Mouse (Mus musculus): ENCODE measurements at regions not wholly inside any gene's neighbourhood (a gene's known extent, or its start where the extent isn't known, plus 50 kb on each side); places are given as distances from the start of the nearest gene placed in this dataset.

DNA sequence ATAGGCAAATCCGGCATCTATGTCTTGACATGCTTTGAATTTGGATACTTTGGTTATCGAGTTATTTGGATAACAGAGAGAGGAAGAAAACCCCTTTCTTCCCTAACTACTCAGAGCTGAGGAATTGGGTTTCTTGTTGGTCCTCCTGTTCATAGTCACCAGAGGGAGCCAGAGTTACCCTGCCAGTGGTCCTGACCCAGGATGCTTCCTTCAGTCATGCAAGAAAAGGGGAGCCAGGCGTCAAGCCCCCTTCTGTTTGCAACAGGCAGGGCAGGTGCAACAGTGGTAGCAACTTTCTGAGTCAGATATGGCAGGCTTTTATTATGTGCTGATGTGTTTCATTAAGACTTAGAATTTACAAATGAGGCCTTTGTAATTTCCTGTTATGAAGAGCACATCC lies 101.4 kb upstream of the B430305J03Rik start:
- peak; percentile 36 for DNase-seq (ENCODE audit: low spot score)

DNA sequence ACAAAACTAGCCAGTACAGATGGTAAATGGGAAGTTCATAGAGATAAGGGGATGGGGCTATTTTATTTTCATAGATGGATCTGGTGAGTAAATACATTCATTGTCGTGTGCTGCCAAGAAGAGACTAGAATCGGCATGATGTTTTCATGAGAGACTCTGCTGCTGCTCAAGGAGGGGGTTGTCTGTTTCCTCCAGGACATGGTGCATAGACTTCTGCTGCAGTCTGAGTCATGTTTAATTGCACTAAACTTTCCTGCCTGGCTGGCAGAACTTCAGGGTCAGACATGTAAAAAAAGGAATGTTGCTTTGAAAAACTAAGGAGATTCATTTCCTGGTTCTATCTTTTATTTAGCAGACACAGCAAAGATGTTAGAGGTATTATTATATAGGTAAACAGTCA lies 100.9 kb upstream of the B430305J03Rik start:
- no peak for DNase-seq (ENCODE audit: low spot score)

GRCm38 (mm10) chr3:61460076-61460475 lies 94.3 kb upstream of the B430305J03Rik start:
- no peak for DNase-seq (ENCODE audit: low spot score)

DNA sequence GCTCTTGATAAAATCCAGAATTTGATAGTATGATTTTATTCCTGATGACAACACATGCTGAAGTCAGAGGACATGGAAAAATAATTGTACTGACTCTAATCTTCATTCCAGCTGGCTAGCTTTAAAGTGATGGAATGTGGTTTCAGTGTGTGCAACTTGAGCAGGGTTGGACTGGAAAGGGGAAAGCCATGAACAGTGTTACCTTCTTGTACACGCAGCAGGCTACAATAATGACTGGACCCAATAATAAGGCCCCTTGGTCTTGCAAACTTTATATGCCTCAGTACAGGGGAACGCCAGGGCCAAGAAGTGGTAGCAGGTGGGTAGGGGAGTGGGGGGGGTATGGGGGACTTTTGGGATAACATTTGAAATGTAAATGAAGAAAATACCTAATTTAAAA lies 90.8 kb upstream of the B430305J03Rik start:
- DNase-seq (ENCODE audit: low spot score): no peak

DNA sequence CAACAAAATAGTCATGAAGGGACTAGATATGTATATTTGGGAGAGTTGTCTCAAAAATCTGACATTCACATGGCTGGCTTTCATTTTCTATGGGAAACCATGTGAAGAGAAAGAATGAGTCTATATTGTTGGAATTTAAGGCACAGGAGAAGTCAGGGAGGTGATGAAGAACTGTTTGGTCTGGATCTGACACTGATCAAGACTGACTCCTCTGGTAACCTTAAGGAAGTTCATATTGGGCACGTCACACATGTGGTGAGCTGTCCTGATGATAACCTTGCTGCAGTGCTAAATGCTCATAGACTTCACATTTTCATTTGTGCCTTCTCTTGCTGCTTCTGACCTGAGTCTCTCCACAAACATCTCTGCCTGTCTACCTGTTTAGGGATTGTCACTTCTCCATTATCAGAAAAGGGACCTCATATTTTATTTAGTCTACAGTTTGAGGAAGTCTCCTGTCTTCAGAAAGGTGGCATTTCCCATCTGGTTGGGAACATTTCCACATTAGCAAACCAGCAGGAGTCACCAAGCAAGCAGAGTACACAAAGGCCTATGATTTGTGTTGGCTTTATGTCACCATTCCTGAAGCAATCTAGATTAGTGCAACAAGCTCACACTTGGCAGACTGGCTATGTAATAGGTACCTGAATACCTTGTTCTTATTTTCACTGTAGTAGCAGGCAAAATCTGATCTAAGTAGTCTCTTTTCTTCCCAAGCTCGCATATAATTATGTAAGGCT lies 76.4 kb upstream of the B430305J03Rik start:
- DNase-seq (ENCODE audit: low spot score): no peak

- DNase-seq (ENCODE audit: low spot score): no peak
Measured at GRCm38 (mm10) chr3:61441445-61441844, 75.7 kb upstream of the B430305J03Rik start.

GRCm38 (mm10) chr3:61428713-61429112 lies 63.0 kb upstream of the B430305J03Rik start:
- DNase-seq (ENCODE audit: low spot score): no peak

DNA sequence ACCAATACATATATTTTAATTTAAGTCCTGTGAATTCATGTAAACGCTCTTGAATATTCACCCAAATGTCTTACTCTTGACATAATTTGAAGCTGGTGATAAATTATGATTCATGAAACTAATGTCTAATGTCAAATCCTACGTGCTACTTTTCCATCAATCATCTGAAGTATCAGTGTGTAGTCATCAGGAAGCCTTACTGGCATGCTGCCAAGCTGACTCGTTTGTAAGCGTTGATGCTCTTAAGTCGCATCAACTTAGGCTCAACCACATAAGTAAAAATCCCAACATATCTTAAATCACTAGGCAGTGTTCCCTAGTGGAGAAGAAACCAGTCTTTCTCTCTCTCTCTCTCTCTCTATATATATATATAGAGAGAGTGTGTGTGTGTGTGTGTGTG lies 58.2 kb upstream of the B430305J03Rik start:
- no peak for DNase-seq (ENCODE audit: low spot score)

GRCm38 (mm10) chr3:61419706-61420105 lies 54.0 kb upstream of the B430305J03Rik start:
- no peak for DNase-seq (ENCODE audit: low spot score)

GRCm38 (mm10) chr3:61418096-61418495 lies 52.3 kb upstream of the B430305J03Rik start:
- no peak for DNase-seq (ENCODE audit: low spot score)
